Mouse (Mus musculus): ENCODE results near the gene Cdc42se1. TPM values are rescaled to one million over a fixed set of nuclear protein-coding genes. Genes with fewer than 3 reads are reported as not detected.
"Not testable (repeated sequence)": the region's sequence is repeated elsewhere in the genome, so short reads cannot be mapped to it uniquely, and the experiment has no call there.

The Cdc42se1 gene
- polyA plus RNA-seq, 1 experiment from 2014 or later: 109 TPM

- Histone ChIP-seq H3K4me1 (ENCODE audit: control insufficient read depth, insufficient read depth, low read length) (no peaks in the 10 kb centered on the region; the same call in 1 of the 2 replicates), H3K9me3 (ENCODE audit: control insufficient read depth, low read length) (no peaks in the 10 kb centered on the region), H3K4me3 (ENCODE audit: low read length) (no peak overlapping the region), H3K9ac (ENCODE audit: low read depth, low read length) (no peak overlapping the region), H3K27me3 (ENCODE audit: control insufficient read depth, insufficient read depth, low read length) (no peaks in the 10 kb centered on the region), H3K4me2 (replicated peaks; ENCODE audit: low read depth, low read length) (no peak overlapping the region), H3K36me3 (ENCODE audit: control insufficient read depth, insufficient read depth, low read length) (peaks cover 78% of the 10 kb centered on the region), H3K27ac (ENCODE audit: low read depth, low read length) (no peak overlapping the region)
- 88% methylated on average over 1 of the region's 1 CpGs for WGBS
- ATAC-seq (ENCODE audit: low FRiP score, low TSS enrichment): no peak
Measured at GRCm38 (mm10) chr3:95199101-95199500, 29.4 kb upstream of the Cdc42se1 start.

GRCm38 (mm10) chr3:95200132-95200531, 28.4 kb upstream of the Cdc42se1 start:
- H3K4me1 ChIP-seq (ENCODE audit: control insufficient read depth, insufficient read depth, low read length): no peaks in the 10 kb centered on the region; the same call in 1 of the 2 replicates
- 0 out of 2 replicates have a peak overlapping the region, but pooled peaks have one; percentile 5 for H3K27ac ChIP-seq (ENCODE audit: low read depth, low read length)
- H3K4me3 ChIP-seq (ENCODE audit: low read length): no peak overlapping the region
- WGBS: 59% methylated on average over 7 of the region's 7 CpGs
- no peak overlapping the region for H3K4me2 ChIP-seq (replicated peaks; ENCODE audit: low read depth, low read length)
- no peaks in the 10 kb centered on the region for H3K27me3 ChIP-seq (ENCODE audit: control insufficient read depth, insufficient read depth, low read length)
- no peak overlapping the region for H3K9ac ChIP-seq (ENCODE audit: low read depth, low read length)
- ATAC-seq (ENCODE audit: low FRiP score, low TSS enrichment): peak; percentile 66; the same call in 1 of the 2 replicates
- peaks cover 78% of the 10 kb centered on the region for H3K36me3 ChIP-seq (ENCODE audit: control insufficient read depth, insufficient read depth, low read length)
- H3K9me3 ChIP-seq (ENCODE audit: control insufficient read depth, low read length): no peaks in the 10 kb centered on the region

- Histone ChIP-seq H3K4me2 (replicated peaks; ENCODE audit: low read depth, low read length) (no peak overlapping the region), H3K9ac (ENCODE audit: low read depth, low read length) (no peak overlapping the region), H3K36me3 (ENCODE audit: control insufficient read depth, insufficient read depth, low read length) (peaks cover 79% of the 10 kb centered on the region), H3K4me3 (ENCODE audit: low read length) (no peak overlapping the region), H3K27me3 (ENCODE audit: control insufficient read depth, insufficient read depth, low read length) (no peaks in the 10 kb centered on the region), H3K4me1 (ENCODE audit: control insufficient read depth, insufficient read depth, low read length) (no peaks in the 10 kb centered on the region; the same call in 1 of the 2 replicates), H3K9me3 (ENCODE audit: control insufficient read depth, low read length) (no peaks in the 10 kb centered on the region), H3K27ac (ENCODE audit: low read depth, low read length) (no peak overlapping the region)
- ATAC-seq (ENCODE audit: low FRiP score, low TSS enrichment): no peak
- WGBS: 75% methylated on average over 2 of the region's 2 CpGs
Measured at GRCm38 (mm10) chr3:95200562-95200961, 28.0 kb upstream of the Cdc42se1 start.

- ATAC-seq (ENCODE audit: low FRiP score, low TSS enrichment): no peak
- Histone ChIP-seq H3K36me3 (ENCODE audit: control insufficient read depth, insufficient read depth, low read length) (peaks cover 66% of the 10 kb centered on the region), H3K27me3 (ENCODE audit: control insufficient read depth, insufficient read depth, low read length) (no peaks in the 10 kb centered on the region), H3K4me3 (ENCODE audit: low read length) (no peak overlapping the region), H3K4me2 (replicated peaks; ENCODE audit: low read depth, low read length) (no peak overlapping the region), H3K9me3 (ENCODE audit: control insufficient read depth, low read length) (no peaks in the 10 kb centered on the region), H3K4me1 (ENCODE audit: control insufficient read depth, insufficient read depth, low read length) (no peaks in the 10 kb centered on the region; the same call in 1 of the 2 replicates), H3K27ac (ENCODE audit: low read depth, low read length) (no peak overlapping the region), H3K9ac (ENCODE audit: low read depth, low read length) (no peak overlapping the region)
- 93% methylated on average over 6 of the region's 6 CpGs for WGBS
Measured at GRCm38 (mm10) chr3:95203880-95204279, 24.7 kb upstream of the Cdc42se1 start.

DNA sequence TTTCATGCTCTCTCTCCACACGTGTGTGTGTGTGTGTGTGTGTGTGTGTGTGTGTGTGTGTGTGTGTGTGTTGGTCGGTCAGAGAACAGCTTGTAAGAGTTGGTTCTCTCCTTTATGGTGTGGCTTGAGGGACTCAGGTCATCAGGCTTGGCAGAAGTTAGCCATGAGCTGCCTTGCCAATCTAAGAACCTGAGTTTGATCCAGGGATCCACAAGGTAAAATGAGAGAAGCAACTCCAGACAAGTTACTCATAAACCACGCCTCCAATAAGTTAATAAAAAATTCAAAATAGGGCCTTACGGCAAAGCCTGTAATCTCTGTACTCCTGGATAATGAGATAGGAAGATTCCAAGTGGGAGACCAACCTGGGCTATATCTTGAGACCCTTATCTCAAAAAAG, 20.2 kb upstream of the Cdc42se1 start:
- no peak overlapping the region for H3K27ac ChIP-seq (ENCODE audit: low read depth, low read length)
- 86% methylated on average over 4 of the region's 4 CpGs for WGBS
- H3K4me1 ChIP-seq (ENCODE audit: control insufficient read depth, insufficient read depth, low read length): no peaks in the 10 kb centered on the region
- no peaks in the 10 kb centered on the region for H3K27me3 ChIP-seq (ENCODE audit: control insufficient read depth, insufficient read depth, low read length)
- no peak overlapping the region for H3K4me2 ChIP-seq (replicated peaks; ENCODE audit: low read depth, low read length)
- H3K36me3 ChIP-seq (ENCODE audit: control insufficient read depth, insufficient read depth, low read length): peaks cover 54% of the 10 kb centered on the region
- H3K4me3 ChIP-seq (ENCODE audit: low read length): no peak overlapping the region
- H3K9me3 ChIP-seq (ENCODE audit: control insufficient read depth, low read length): no peaks in the 10 kb centered on the region
- H3K9ac ChIP-seq (ENCODE audit: low read depth, low read length): no peak overlapping the region
- ATAC-seq (ENCODE audit: low FRiP score, low TSS enrichment): no peak

- H3K27me3 ChIP-seq (ENCODE audit: control insufficient read depth, insufficient read depth, low read length): no peaks in the 10 kb centered on the region
- peaks cover 43% of the 10 kb centered on the region for H3K36me3 ChIP-seq (ENCODE audit: control insufficient read depth, insufficient read depth, low read length)
- H3K9me3 ChIP-seq (ENCODE audit: control insufficient read depth, low read length): no peaks in the 10 kb centered on the region
- no peak for ATAC-seq (ENCODE audit: low FRiP score, low TSS enrichment)
- H3K4me2 ChIP-seq (replicated peaks; ENCODE audit: low read depth, low read length): no peak overlapping the region
- H3K27ac ChIP-seq (ENCODE audit: low read depth, low read length): no peak overlapping the region
- H3K4me3 ChIP-seq (ENCODE audit: low read length): no peak overlapping the region
- no peaks in the 10 kb centered on the region for H3K4me1 ChIP-seq (ENCODE audit: control insufficient read depth, insufficient read depth, low read length)
- H3K9ac ChIP-seq (ENCODE audit: low read depth, low read length): no peak overlapping the region
- WGBS: 87% methylated on average over 2 of the region's 2 CpGs
Measured at GRCm38 (mm10) chr3:95210585-95210984, 17.9 kb upstream of the Cdc42se1 start.

- H3K36me3 ChIP-seq (ENCODE audit: control insufficient read depth, insufficient read depth, low read length): peaks cover 26% of the 10 kb centered on the region
- not testable (repeated sequence) for H3K4me2 ChIP-seq (replicated peaks; ENCODE audit: low read depth, low read length); H3K4me1 ChIP-seq (ENCODE audit: control insufficient read depth, insufficient read depth, low read length); H3K27ac ChIP-seq (ENCODE audit: low read depth, low read length); H3K4me3 ChIP-seq (ENCODE audit: low read length); H3K9ac ChIP-seq (ENCODE audit: low read depth, low read length); H3K9me3 ChIP-seq (ENCODE audit: control insufficient read depth, low read length); H3K27me3 ChIP-seq (ENCODE audit: control insufficient read depth, insufficient read depth, low read length); ATAC-seq (ENCODE audit: low FRiP score, low TSS enrichment)
- 95% methylated on average over 7 of the region's 10 CpGs for WGBS
Measured at GRCm38 (mm10) chr3:95212889-95213608, 15.5 kb upstream of the Cdc42se1 start.

DNA sequence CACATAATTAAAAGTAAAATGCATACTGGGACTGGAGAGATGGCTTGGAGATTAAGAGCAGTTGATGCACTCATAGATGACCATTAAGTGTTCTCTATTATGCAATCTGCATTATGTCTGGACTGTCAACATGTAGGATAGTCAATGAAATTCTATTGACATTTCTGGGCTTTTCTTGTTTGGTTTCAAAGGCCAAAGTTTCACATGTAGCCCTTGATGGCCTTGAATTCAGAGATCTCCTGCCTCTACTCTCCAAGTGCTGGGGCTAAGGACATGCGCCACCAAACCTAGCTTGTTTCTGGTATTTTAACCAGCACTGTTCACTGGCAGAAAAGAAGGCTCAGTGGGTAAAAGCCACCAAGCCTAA, 14.9 kb upstream of the Cdc42se1 start:
- no peak overlapping the region for H3K4me3 ChIP-seq (ENCODE audit: low read length)
- no peak overlapping the region for H3K9ac ChIP-seq (ENCODE audit: low read depth, low read length)
- H3K9me3 ChIP-seq (ENCODE audit: control insufficient read depth, low read length): no peaks in the 10 kb centered on the region
- no peaks in the 10 kb centered on the region for H3K27me3 ChIP-seq (ENCODE audit: control insufficient read depth, insufficient read depth, low read length)
- H3K4me1 ChIP-seq (ENCODE audit: control insufficient read depth, insufficient read depth, low read length): peaks cover 5% of the 10 kb centered on the region; the same call in 1 of the 2 replicates
- WGBS: 97% methylated on average over 1 of the region's 1 CpGs
- no peak for ATAC-seq (ENCODE audit: low FRiP score, low TSS enrichment)
- peaks cover 26% of the 10 kb centered on the region for H3K36me3 ChIP-seq (ENCODE audit: control insufficient read depth, insufficient read depth, low read length)
- no peak overlapping the region for H3K4me2 ChIP-seq (replicated peaks; ENCODE audit: low read depth, low read length)
- H3K27ac ChIP-seq (ENCODE audit: low read depth, low read length): no peak overlapping the region

DNA sequence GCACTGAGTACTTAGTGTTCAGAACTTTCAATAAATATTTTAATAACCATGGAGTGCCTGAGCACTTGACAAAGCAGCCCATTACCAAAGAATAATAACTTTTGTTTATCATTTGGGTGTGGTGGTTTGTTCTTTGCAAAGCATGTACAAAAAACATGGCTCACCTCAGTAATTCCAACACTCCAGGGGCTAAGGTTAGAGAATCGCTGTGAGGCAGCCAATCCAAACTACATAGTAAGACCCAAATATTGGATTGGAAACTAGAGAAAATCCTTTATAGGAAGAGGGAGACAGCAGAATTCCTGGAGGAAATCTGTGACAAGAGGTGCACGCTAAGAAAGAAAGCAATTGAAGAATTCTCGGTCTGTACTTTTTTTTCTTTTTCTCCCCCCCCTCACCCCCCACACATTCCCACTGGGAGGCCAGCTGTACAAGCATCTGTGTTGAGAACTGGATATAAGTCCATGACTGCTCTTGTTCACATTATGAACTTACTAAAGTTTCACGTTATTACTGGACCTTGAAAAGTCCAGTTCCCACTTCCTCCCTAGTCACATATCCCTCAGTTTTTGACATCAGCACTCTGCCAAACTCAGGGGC, 11.8 kb upstream of the Cdc42se1 start:
- ATAC-seq (ENCODE audit: low FRiP score, low TSS enrichment): no peak; the same call in 1 of the 2 replicates
- H3K27me3 ChIP-seq (ENCODE audit: control insufficient read depth, insufficient read depth, low read length): no peaks in the 10 kb centered on the region
- 20% methylated on average over 4 of the region's 4 CpGs for WGBS
- peak overlapping the region; percentile 48 for H3K4me2 ChIP-seq (replicated peaks; ENCODE audit: low read depth, low read length)
- H3K9ac ChIP-seq (ENCODE audit: low read depth, low read length): peak overlapping the region; percentile 96
- H3K4me3 ChIP-seq (ENCODE audit: low read length): peak overlapping the region; percentile 85
- H3K27ac ChIP-seq (ENCODE audit: low read depth, low read length): peak overlapping the region; percentile 100
- H3K4me1 ChIP-seq (ENCODE audit: control insufficient read depth, insufficient read depth, low read length): peaks cover 5% of the 10 kb centered on the region; the same call in 1 of the 2 replicates
- H3K9me3 ChIP-seq (ENCODE audit: control insufficient read depth, low read length): no peaks in the 10 kb centered on the region
- peaks cover 30% of the 10 kb centered on the region for H3K36me3 ChIP-seq (ENCODE audit: control insufficient read depth, insufficient read depth, low read length)

Measured in kidney, embryonic 14.5 days (tissue).